Comparison of ENCODE assay signal across 9 mouse cellular contexts in genomic region chr17:90628469-90628868, GRCm38 (mm10).
A peak's percentile ranks its signal among the peaks of the same experiment; 100 is the strongest.
DNase-seq lines count a peak whose midpoint lies in the region; ATAC-seq lines count a peak whose summit lies in the region.
"Had no signal": no experiment of that assay in that cellular context is flagged by ENCODE, and none has a peak within 500 bp of the region (broad histone marks: within the 10 kb centered on the region; RNA-seq: fewer than 3 reads in every experiment).

No protein-coding gene starts in this region.

- H3K9ac ChIP-seq in midbrain, embryonic 11.5 days (ENCODE audit: low read length), result no peak overlapping the region
- H3K9ac ChIP-seq in embryonic facial prominence, embryonic 13.5 days, result no peak overlapping the region

- H3K27me3 ChIP-seq in midbrain, embryonic 11.5 days (ENCODE audit: control insufficient read depth, insufficient read depth, low read length), result no peaks in the 10 kb centered on the region
- no peaks in the 10 kb centered on the region for H3K27me3 ChIP-seq in midbrain, embryonic 10.5 days (ENCODE audit: low read depth, poor library complexity, severe bottlenecking)
- no peaks in the 10 kb centered on the region for H3K27me3 ChIP-seq in embryonic facial prominence, embryonic 13.5 days

- H3K9me3 ChIP-seq in midbrain, embryonic 11.5 days (ENCODE audit: control insufficient read depth, low read length), result no peaks in the 10 kb centered on the region
- H3K9me3 ChIP-seq in midbrain, embryonic 10.5 days (replicated peaks), result no peaks in the 10 kb centered on the region
- no peaks in the 10 kb centered on the region for H3K9me3 ChIP-seq in embryonic facial prominence, embryonic 13.5 days

- ATAC-seq in frontal cortex, adult (ENCODE audit: low TSS enrichment), result peak; percentile 88
- ATAC-seq in midbrain, embryonic 11.5 days (ENCODE audit: low FRiP score), result peak; percentile 54
- ATAC-seq in embryonic facial prominence, embryonic 13.5 days (ENCODE audit: insufficient number of reproducible peaks, insufficient read depth, low FRiP score, low TSS enrichment, low read depth), result 0 out of 2 replicates have a peak, but pooled peaks have one; percentile 48

- no peak overlapping the region for H3K27ac ChIP-seq in midbrain, embryonic 11.5 days (ENCODE audit: low read depth, low read length)
- no peak overlapping the region for H3K27ac ChIP-seq in midbrain, embryonic 10.5 days (replicated peaks)
- no peak overlapping the region for H3K27ac ChIP-seq in embryonic facial prominence, embryonic 13.5 days
- H3K27ac ChIP-seq: macrophage had no signal

- DNase-seq in frontal cortex, postnatal 10 days (ENCODE audit: low spot score in 2 of 2), result no peak
- DNase-seq in midbrain, embryonic 11.5 days (ENCODE audit: low spot score, missing footprints), result peak; percentile 84
- DNase-seq in midbrain, embryonic 10.5 days (ENCODE audit: low spot score), result no peak
- DNase-seq in layer of hippocampus, adult 9-10 months (ENCODE audit: low spot score), result peak; percentile 71
- DNase-seq in spleen, adult 18-20 months, result no peak
- DNase-seq in gastrocnemius, adult 8-10 months (ENCODE audit: low spot score in 2 of 2), result no peak

- H3K4me1 ChIP-seq in midbrain, embryonic 11.5 days (ENCODE audit: control insufficient read depth, insufficient read depth, low read length), result no peaks in the 10 kb centered on the region
- H3K4me1 ChIP-seq in midbrain, embryonic 10.5 days, result peaks cover 7% of the 10 kb centered on the region; the same call in 1 of the 2 replicates
- H3K4me1 ChIP-seq in embryonic facial prominence, embryonic 13.5 days, result no peaks in the 10 kb centered on the region

- 55% methylated on average over 2 of the region's 2 CpGs for WGBS in midbrain, embryonic 11.5 days
- WGBS in midbrain, embryonic 10.5 days, result 62% methylated on average over 2 of the region's 2 CpGs
- WGBS in embryonic facial prominence, embryonic 13.5 days, result 20% methylated on average over 2 of the region's 2 CpGs

- no peak overlapping the region for H3K4me3 ChIP-seq in midbrain, embryonic 11.5 days (ENCODE audit: low read depth, low read length)
- no peak overlapping the region for H3K4me3 ChIP-seq in midbrain, embryonic 10.5 days
- no peak overlapping the region for H3K4me3 ChIP-seq in embryonic facial prominence, embryonic 13.5 days

- H3K4me2 ChIP-seq in midbrain, embryonic 11.5 days, result no peak overlapping the region
- no peak overlapping the region for H3K4me2 ChIP-seq in embryonic facial prominence, embryonic 13.5 days

- no peaks in the 10 kb centered on the region for H3K36me3 ChIP-seq in midbrain, embryonic 11.5 days (ENCODE audit: control insufficient read depth, insufficient read depth, low read length)
- no peaks in the 10 kb centered on the region for H3K36me3 ChIP-seq in midbrain, embryonic 10.5 days
- no peaks in the 10 kb centered on the region for H3K36me3 ChIP-seq in embryonic facial prominence, embryonic 13.5 days

Comparison
In these comparisons a context has a peak if more than half of its experiments do, and no peak if none do; other contexts are left out.
1. DNase-seq: peak in midbrain, embryonic 11.5 days (single experiment) and layer of hippocampus, adult 9-10 months (single experiment); none in frontal cortex, postnatal 10 days (0 of 2), midbrain, embryonic 10.5 days (single experiment), spleen, adult 18-20 months (0 of 2) and gastrocnemius, adult 8-10 months (0 of 2).
2. Peak in every context shown above with its lines, with median percentiles within 50 percentile points of each other: ATAC-seq.